Mouse (Mus musculus) kidney, embryonic 16.5 days (tissue): Measurements from ENCODE around the gene Rassf5. TPM values are rescaled to one million over a fixed set of nuclear protein-coding genes. Genes with fewer than 3 reads are reported as not detected.
A peak's percentile ranks its signal among the peaks of the same experiment; 100 is the strongest.

Experiments used
- ATAC-seq: fragments of 200-750 bp; cut with Nextera tagmentation; 2 replicates; pipeline ENCODE4 v1.8.0; 2017; ENCODE audit warnings: moderate TSS enrichment; ENCODE audit not compliant: low FRiP score, low TSS enrichment
- H3K27ac ChIP-seq: fragments of 300-500 bp; sonication (generic); 2 replicates; pipeline ENCODE4 v1.5.1; 2014; ENCODE audit warnings: low read length
- H3K27me3 ChIP-seq: fragments of 300-500 bp; sonication (generic); 2 replicates; pipeline ENCODE4 v1.6.1; 2014; ENCODE audit warnings: low read length, control low read depth, mixed read lengths; ENCODE audit not compliant: insufficient read depth
- H3K36me3 ChIP-seq: fragments of 300-500 bp; sonication (generic); 2 replicates; pipeline ENCODE4 v1.6.1; 2014; ENCODE audit warnings: low read length, control low read depth, mixed read lengths; ENCODE audit not compliant: insufficient read depth
- H3K4me1 ChIP-seq: fragments of 300-500 bp; sonication (generic); 2 replicates; pipeline ENCODE4 v1.6.1; 2014; ENCODE audit warnings: low read length, control low read depth, mixed read lengths; ENCODE audit not compliant: insufficient read depth
- H3K4me2 ChIP-seq: fragments of 300-500 bp; sonication (generic); replicated peaks from 2 replicates; pipeline ENCODE4 v1.6.1; 2014; ENCODE audit warnings: low read depth, low read length
- H3K4me3 ChIP-seq: fragments of 300-500 bp; sonication (generic); 2 replicates; pipeline ENCODE4 v1.5.1; 2014; ENCODE audit warnings: mild to moderate bottlenecking, low read length
- H3K9ac ChIP-seq: fragments of 300-500 bp; sonication (generic); replicated peaks from 2 replicates; pipeline ENCODE4 v1.6.1; 2014; ENCODE audit warnings: low read length
- H3K9me3 ChIP-seq: fragments of 300-500 bp; sonication (generic); 2 replicates; pipeline ENCODE4 v1.6.1; 2016; ENCODE audit warnings: low read length, control low read depth
- WGBS: fragments of 180-500 bp; shearing (Covaris S2); extraction: QIAGEN DNeasy Blood & Tissue Kit; methylation state at CpG from one replicate; pipeline ENCODE4 v1.1.7; 2014; 5-methylcytosine and 5-hydroxymethylcytosine counted together
- polyA plus RNA-seq: library from polyadenylated mRNA; unstranded; fragments of >200 nt; fragmentation: Nextera tagmentation; extraction: Ambion mirVana; gene quantifications from 2 replicates; pipeline ENCODE4 v1.2.1, GENCODE M21; 2015

Rassf5 gene
- polyA plus RNA-seq, 1 experiment from 2014 or later, result 3.1 TPM

DNA sequence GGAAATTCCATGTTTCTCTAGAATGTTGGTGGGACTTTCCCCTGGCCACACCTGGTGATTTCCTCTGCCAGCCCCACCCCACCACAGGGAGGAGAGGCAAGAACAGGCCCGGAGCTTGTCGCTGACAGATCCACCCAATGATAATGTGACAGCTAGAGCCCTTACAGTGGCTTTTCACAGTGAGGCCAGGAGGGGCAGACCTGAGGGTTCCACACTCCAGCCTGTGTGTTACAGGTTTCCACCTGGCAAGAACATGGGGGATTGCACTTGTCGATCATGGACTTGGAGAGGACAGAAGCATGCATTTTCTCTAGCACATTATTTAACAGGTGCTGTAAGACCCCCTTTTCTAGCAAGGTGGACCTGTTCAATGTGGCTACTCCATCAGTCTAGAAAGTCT, 35.2 kb upstream of the Rassf5 start:
- H3K27me3 ChIP-seq, result no peaks in the 10 kb centered on the region
- H3K9me3 ChIP-seq, result no peaks in the 10 kb centered on the region
- no peak overlapping the region for H3K9ac ChIP-seq
- WGBS, result 43% methylated on average over 3 of the region's 3 CpGs
- H3K27ac ChIP-seq, result no peak overlapping the region
- no peak for ATAC-seq
- no peak overlapping the region for H3K4me2 ChIP-seq
- no peaks in the 10 kb centered on the region for H3K36me3 ChIP-seq
- no peak overlapping the region for H3K4me3 ChIP-seq
- H3K4me1 ChIP-seq, result peaks cover 20% of the 10 kb centered on the region

DNA sequence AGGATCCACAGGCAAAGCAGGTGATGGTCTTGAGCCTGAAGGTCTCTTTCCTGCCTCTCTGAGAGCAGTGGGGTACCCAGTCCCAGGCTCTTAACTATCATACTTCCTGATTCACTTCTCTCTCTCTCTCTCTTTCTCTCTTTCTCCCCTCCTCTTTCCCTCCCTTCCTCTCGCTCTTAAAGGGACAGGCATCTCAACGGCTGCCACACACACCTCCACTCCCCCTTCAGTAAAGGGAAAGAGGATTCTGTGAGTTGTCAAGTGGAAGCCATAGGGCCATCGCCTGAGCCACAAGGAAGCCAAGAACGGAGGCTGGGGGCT, 34.4 kb upstream of the Rassf5 start, which contains the start of gene Ikbke:
Gene Ikbke (minus strand): TSS at position 151 of the 321 bp plus-strand sequence.
- Histone ChIP-seq H3K9me3 (no peaks in the 10 kb centered on the region), H3K4me2 (peak within 1 kb of the TSS; percentile 61), H3K27me3 (no peaks in the 10 kb centered on the region), H3K9ac (peak within 1 kb of the TSS; percentile 57), H3K27ac (no peak within 1 kb of the TSS), H3K4me3 (peak within 1 kb of the TSS; percentile 49), H3K4me1 (peaks cover 25% of the 10 kb centered on the region), H3K36me3 (no peaks in the 10 kb centered on the region)
- ATAC-seq, result peak; percentile 20; the same call in 1 of the 2 replicates
- WGBS, result 24% methylated on average over 4 of the region's 4 CpGs

DNA sequence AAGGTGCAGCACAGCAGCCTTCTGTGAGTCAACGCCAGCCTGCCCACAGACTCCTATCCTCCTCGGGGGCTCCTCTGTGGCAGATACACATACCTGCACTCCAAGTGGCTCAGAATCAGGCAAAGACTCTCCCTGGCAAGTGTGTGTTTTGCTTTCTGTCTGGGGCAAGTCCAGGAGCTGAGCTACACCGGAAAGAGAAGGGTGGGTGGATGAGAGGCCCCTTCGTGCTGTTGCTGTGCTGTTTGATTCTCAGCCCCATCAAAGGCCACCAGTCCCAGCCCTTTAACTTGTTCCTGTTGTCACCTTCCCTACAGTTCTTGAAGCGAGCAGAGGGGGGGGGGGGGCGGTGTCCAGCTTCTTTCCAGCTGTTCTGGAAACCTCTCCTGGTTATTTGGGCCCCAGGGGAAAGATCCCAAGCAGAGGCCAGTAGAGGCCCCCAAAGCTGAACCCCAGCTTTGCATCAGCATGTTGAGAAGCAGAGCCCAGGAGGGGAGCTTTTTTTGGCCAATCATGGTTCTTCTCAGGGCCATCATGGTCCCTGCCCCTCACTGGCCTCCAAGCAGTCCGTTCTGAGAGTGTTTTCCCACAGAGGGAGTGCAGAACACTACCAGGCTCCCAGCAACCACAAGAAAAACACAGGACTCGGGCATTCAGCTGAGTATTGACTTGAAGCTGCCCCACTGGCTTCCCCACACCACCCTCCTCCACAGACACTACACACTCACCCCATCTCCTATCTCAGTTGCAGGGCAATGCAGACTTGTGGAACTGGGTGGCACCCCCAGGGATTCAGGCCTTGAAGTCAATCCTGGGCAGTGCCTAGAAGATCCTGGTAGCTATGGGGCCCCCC, 33.8 kb upstream of the Rassf5 start:
- Histone ChIP-seq H3K9ac (peak overlapping the region; percentile 57), H3K4me3 (peak overlapping the region; percentile 49), H3K27ac (no peak overlapping the region), H3K4me2 (peak overlapping the region; percentile 61), H3K4me1 (peaks cover 25% of the 10 kb centered on the region), H3K9me3 (no peaks in the 10 kb centered on the region), H3K36me3 (no peaks in the 10 kb centered on the region), H3K27me3 (no peaks in the 10 kb centered on the region)
- WGBS, result 27% methylated on average over 8 of the region's 8 CpGs
- peak; percentile 9; the same call in 1 of the 2 replicates for ATAC-seq

DNA sequence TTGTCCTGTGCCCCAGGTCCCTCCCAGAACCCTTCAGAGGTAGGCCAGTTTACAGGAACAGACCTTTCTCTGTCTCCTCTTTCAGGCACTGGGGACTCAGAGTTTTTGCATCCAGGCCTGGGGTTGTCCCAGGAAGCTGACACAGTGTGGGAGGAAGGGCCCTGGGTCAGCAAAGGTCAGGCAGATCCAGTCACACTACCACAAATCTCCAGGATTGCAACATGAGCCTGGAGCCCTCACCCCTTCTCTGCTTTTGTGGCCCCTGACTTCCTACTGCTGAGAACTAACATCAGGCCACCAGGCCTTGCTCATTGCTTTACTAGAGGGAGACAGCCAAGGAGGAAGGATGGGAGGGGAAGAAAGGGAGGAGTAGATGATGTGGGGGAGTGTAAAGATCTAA, 31.8 kb upstream of the Rassf5 start:
- H3K4me1 ChIP-seq, result peaks cover 25% of the 10 kb centered on the region
- no peak overlapping the region for H3K27ac ChIP-seq
- no peaks in the 10 kb centered on the region for H3K9me3 ChIP-seq
- no peak overlapping the region for H3K9ac ChIP-seq
- peak; percentile 20; the same call in 1 of the 2 replicates for ATAC-seq
- H3K36me3 ChIP-seq, result no peaks in the 10 kb centered on the region
- no peak overlapping the region for H3K4me2 ChIP-seq
- no peaks in the 10 kb centered on the region for H3K27me3 ChIP-seq
- no peak overlapping the region for H3K4me3 ChIP-seq

DNA sequence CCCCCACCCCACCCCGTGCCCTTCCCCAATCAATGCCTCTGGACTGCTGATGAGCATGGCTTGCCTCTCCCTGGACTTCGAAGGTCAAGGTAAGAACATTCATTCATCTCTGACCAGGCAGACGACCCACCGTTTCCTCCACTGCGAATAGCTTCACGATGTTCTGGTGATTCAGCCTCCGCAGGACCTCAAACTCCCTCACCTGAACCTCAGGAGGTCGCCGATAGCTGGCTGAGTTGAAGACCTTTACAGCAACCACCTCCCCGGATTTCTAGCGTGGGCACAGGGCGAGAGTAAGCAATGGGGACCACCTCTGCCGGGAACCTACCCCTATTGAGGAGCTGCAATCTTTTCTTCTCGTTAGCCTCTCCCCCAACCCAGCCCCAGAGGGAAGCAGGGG, 30.5 kb upstream of the Rassf5 start:
- Histone ChIP-seq H3K27ac (no peak overlapping the region), H3K4me2 (no peak overlapping the region), H3K9me3 (no peaks in the 10 kb centered on the region), H3K4me3 (no peak overlapping the region), H3K27me3 (no peaks in the 10 kb centered on the region), H3K4me1 (peaks cover 25% of the 10 kb centered on the region), H3K36me3 (no peaks in the 10 kb centered on the region), H3K9ac (no peak overlapping the region)
- ATAC-seq, result no peak
- 74% methylated on average over 14 of the region's 14 CpGs for WGBS

DNA sequence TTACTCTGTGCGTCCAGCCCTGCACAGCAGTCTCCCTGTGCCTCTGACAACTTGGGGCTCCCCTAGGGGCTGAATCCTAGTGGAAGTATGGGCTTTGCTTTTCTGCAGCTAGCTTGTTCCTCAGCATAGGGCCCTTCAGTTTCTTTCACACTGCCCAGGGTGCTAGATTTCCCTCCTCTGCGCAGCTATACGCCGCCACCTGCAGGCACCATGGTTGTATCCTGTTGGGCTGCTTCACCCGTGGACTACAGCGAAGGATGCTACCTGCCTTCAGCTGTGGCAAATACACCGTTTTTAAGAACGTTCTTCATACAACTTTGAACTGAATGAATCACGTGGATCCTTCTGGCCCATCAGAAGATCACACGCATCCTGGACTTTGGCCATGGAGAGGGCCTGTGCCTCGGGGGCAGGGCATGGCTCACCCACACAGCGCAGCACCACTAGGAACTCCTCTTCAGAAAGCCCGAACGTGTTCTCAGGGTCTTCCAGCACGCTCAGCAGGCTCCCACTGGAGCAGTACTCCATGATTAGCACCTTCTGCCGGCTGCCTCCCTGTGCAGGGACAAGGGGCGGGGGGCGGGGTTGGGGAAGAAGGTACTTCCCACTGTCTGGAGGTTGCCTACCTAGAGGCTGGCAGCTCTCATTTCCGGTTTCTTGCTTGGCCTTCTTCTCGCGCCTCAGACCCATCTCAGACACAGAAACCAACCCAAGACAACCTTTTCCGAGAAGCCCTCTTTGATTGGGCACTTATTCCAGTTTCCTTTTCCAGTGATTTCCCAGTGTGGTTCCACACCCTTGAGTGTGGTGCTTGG, 29.9 kb upstream of the Rassf5 start:
- H3K4me3 ChIP-seq, result no peak overlapping the region
- H3K4me1 ChIP-seq, result peaks cover 24% of the 10 kb centered on the region
- no peak overlapping the region for H3K27ac ChIP-seq
- H3K9ac ChIP-seq, result no peak overlapping the region
- no peaks in the 10 kb centered on the region for H3K27me3 ChIP-seq
- no peak for ATAC-seq
- H3K9me3 ChIP-seq, result no peaks in the 10 kb centered on the region
- no peaks in the 10 kb centered on the region for H3K36me3 ChIP-seq
- WGBS, result 43% methylated on average over 22 of the region's 22 CpGs
- 0 out of 2 replicates have a peak overlapping the region, but pooled peaks have one; percentile 4 for H3K4me2 ChIP-seq

DNA sequence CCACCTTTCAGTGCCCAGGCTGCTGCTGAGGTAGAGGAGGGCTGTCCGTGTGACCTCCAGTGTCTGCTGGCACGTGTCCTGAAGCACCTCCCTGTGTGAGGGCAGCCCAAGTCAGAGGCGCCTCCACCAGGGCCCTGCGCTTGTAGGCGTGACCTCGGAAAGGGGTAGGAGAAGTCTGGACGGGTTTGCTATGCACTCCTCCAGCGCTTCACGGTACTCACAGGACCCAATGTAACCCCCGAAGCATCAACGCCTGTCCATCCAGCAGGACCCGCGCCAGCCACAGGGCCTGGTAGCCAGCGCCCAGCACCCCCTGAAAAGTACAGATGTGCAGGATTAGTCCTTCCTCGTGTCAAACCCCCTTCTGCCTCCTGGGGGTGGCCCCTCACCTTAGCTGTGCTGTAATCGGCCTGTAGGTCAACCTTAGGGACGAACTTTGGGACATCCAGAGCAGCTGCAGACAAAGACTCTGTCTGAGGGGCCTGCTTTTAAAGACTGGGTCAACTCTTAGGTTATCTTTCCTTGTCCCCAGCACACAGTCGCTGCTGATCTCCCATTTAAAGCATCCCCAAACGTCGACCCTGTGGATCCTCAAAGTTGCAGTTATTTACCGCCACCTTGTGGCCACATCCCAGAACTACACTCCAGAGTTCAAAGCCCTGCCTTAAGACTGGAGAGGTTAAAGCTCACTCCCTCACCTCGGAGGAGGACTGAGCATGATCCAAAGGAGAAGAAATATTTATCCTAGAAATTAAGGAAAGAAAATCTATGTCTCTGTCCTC, 24.9 kb upstream of the Rassf5 start:
- H3K27ac ChIP-seq, result no peak overlapping the region

DNA sequence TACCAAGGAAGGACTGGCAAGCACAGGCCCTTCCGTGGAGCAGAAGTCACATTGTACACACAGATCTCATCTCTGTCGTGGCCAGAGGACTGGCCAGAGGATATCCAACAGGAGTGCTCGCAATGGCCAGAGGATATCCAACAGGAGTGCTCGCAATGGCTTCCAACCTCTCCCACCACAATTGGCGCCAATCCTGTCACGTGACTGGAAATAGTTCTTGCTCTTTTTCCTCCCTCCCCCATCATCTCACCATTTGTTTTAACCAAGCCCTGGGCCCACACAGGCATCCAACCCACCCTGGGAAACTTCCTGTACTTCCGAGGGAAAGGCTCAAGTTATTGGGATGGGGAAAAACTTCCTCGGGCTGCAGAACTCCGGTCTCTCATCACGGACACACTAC, 23.7 kb upstream of the Rassf5 start:
- H3K36me3 ChIP-seq, result no peaks in the 10 kb centered on the region
- no peak overlapping the region for H3K4me2 ChIP-seq
- no peaks in the 10 kb centered on the region for H3K27me3 ChIP-seq
- no peak overlapping the region for H3K27ac ChIP-seq
- no peak overlapping the region for H3K4me3 ChIP-seq
- H3K4me1 ChIP-seq, result no peaks in the 10 kb centered on the region
- WGBS, result 83% methylated on average over 10 of the region's 10 CpGs
- H3K9me3 ChIP-seq, result no peaks in the 10 kb centered on the region
- ATAC-seq, result no peak
- no peak overlapping the region for H3K9ac ChIP-seq

More for the DNA sequence above, 24.9 kb upstream of the Rassf5 start:
- peak; percentile 28; the same call in 1 of the 2 replicates for ATAC-seq
- Histone ChIP-seq H3K4me3 (no peak overlapping the region), H3K9me3 (no peaks in the 10 kb centered on the region), H3K27me3 (no peaks in the 10 kb centered on the region), H3K9ac (no peak overlapping the region), H3K36me3 (no peaks in the 10 kb centered on the region), H3K4me2 (no peak overlapping the region), H3K4me1 (peaks cover 2% of the 10 kb centered on the region; the same call in 1 of the 2 replicates)
- 36% methylated on average over 22 of the region's 22 CpGs for WGBS

DNA sequence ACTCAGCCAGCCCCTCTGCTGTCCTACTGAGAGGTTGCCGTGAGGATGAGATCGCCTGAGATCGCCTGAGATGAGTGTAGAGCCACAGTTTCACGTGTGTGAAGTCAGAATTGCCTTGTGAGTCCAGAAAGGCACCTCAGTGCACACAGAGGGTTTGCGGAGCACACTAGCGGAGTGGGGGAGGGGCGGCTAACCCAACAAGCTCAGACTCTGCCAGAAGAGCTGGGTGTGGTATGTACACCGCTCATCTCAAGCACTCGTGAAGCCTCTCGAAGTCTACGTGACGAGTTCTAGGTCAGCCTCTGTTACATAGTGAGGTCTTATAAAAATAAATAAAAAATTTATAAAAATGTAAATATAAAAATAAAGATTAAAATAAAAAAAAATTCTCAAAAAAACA, 18.8 kb upstream of the Rassf5 start:
- ATAC-seq, result no peak

More for the DNA sequence above, 18.8 kb upstream of the Rassf5 start:
- Histone ChIP-seq H3K9me3 (no peaks in the 10 kb centered on the region), H3K4me1 (no peaks in the 10 kb centered on the region), H3K4me2 (no peak overlapping the region), H3K9ac (no peak overlapping the region), H3K4me3 (no peak overlapping the region), H3K27ac (no peak overlapping the region), H3K27me3 (no peaks in the 10 kb centered on the region), H3K36me3 (no peaks in the 10 kb centered on the region)
- 82% methylated on average over 12 of the region's 12 CpGs for WGBS
